Mouse (Mus musculus) bone marrow macrophage, adult 2 months (primary cell): ENCODE measurements at regions not wholly inside any gene's neighbourhood (a gene's known extent, or its start where the extent isn't known, plus 50 kb on each side); places are given as distances from the start of the nearest gene placed in this dataset.

Source experiments
- CTCF ChIP-seq: IDR thresholded peaks from 2 replicates; pipeline ENCODE4 v1.5.1; 2012; ENCODE audit warnings: low read depth, mild to moderate bottlenecking, low read length, moderate library complexity
- POLR2A ChIP-seq: IDR thresholded peaks from 2 replicates; pipeline ENCODE4 v1.6.1; 2012; ENCODE audit warnings: mild to moderate bottlenecking, low read depth, low read length, borderline replicate concordance

GRCm38 (mm10) chr16:12802651-12803050 is 306.8 kb upstream of the Ercc4 start:
- TF ChIP-seq CTCF (no peak), POLR2A (no peak)
